Mouse (Mus musculus): ENCODE data around the gene Atg3. TPM values are rescaled to one million over a fixed set of nuclear protein-coding genes. Genes with fewer than 3 reads are reported as not detected.

The Atg3 gene
- total and polyA plus RNA-seq, 2 experiments from 2014 or later: 15.4 to 46.3 TPM

DNA sequence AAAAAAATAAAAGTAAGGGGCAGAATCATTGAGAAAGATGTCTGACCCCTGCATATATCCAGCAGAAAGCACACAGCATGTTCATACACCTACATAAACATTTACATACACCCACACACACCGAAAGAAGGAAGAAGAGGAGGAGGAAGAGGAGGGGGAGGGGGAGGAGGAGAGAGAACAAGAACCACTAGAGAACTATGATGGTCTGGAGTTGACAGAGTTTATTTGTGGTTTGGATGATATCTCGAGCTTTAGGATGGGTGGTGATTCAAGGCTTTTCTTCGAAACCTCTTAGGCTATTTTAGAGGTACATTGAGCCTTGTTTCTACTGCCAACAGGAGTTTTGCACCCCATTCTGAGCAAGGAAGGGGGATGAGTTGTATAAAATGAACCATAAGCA lies 64.2 kb downstream of the Atg3 start:
- ATAC-seq (ENCODE audit: low FRiP score): no peak
- no peaks in the 10 kb centered on the region for H3K36me3 ChIP-seq (ENCODE audit: insufficient read depth, low read length)
- no peak for DNase-seq (ENCODE audit: low spot score)
- H3K9me3 ChIP-seq (ENCODE audit: low read length): no peaks in the 10 kb centered on the region
- no peaks in the 10 kb centered on the region for H3K4me1 ChIP-seq (ENCODE audit: insufficient read depth, low read length)
- no peak overlapping the region for H3K27ac ChIP-seq (ENCODE audit: low read depth, low read length)
- no peaks in the 10 kb centered on the region for H3K27me3 ChIP-seq (ENCODE audit: insufficient read depth, low read length)
- WGBS: 91% methylated on average over 3 of the region's 3 CpGs
- H3K4me2 ChIP-seq (ENCODE audit: low read depth, low read length, poor library complexity, severe bottlenecking): no peak overlapping the region
- H3K4me3 ChIP-seq (ENCODE audit: low read depth, low read length): no peak overlapping the region
- TF ChIP-seq CTCF (IDR thresholded peaks at IDR 0.05): no peak
- H3K9ac ChIP-seq (replicated peaks; ENCODE audit: low read length, poor library complexity, severe bottlenecking): no peak overlapping the region

DNA sequence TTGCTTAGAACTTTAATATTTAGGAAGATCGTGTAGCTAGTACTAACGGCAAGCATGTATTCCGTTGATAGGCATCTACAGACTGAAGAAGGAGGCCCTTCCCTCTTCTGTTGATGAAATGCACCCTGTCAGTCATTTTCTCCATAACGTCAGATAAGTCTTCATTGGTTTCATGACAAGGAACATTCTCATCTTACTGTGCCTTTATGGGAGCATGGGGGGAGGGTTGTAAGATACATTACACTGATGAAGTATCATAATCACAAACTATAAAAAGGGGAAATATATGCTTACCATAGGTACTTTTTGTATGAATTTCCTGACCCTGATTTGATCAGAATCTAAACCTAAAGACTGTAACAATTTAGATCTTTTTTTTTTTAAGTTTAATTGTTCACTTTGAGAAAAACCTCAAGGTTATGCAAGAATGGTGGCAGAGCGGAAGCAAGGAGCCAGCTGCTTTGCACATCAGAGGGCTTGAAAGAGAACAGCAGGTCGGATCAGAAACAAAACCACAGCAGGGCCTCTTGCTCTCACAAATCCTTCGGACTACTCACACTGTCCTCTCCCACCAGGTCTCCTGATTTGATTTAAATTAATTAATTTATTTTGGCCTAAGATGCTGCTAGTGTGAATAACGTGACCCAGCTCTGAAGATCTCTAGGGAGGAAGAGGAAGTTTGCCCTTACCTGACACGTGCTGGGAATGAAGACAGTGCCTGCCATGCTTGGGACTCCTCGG lies 65.2 kb downstream of the Atg3 start, which contains the start of gene Btla:
Gene Btla, plus strand, starts transcription at position 668 of the 741 bp plus-strand sequence.
- H3K4me2 ChIP-seq (ENCODE audit: low read depth, low read length, poor library complexity, severe bottlenecking): no peak within 1 kb of the TSS
- no peaks in the 10 kb centered on the region for H3K9me3 ChIP-seq (ENCODE audit: low read length)
- no peak for TF ChIP-seq CTCF (IDR thresholded peaks at IDR 0.05)
- no peak within 1 kb of the TSS for H3K27ac ChIP-seq (ENCODE audit: low read depth, low read length)
- H3K9ac ChIP-seq (replicated peaks; ENCODE audit: low read length, poor library complexity, severe bottlenecking): no peak within 1 kb of the TSS
- no peaks in the 10 kb centered on the region for H3K36me3 ChIP-seq (ENCODE audit: insufficient read depth, low read length)
- no peaks in the 10 kb centered on the region for H3K27me3 ChIP-seq (ENCODE audit: insufficient read depth, low read length)
- 40% methylated on average over 10 of the region's 10 CpGs for WGBS
- ATAC-seq (ENCODE audit: low FRiP score) (no peak), DNase-seq (ENCODE audit: low spot score) (no peak)
- no peak within 1 kb of the TSS for H3K4me3 ChIP-seq (ENCODE audit: low read depth, low read length)
- H3K4me1 ChIP-seq (ENCODE audit: insufficient read depth, low read length): no peaks in the 10 kb centered on the region

DNA sequence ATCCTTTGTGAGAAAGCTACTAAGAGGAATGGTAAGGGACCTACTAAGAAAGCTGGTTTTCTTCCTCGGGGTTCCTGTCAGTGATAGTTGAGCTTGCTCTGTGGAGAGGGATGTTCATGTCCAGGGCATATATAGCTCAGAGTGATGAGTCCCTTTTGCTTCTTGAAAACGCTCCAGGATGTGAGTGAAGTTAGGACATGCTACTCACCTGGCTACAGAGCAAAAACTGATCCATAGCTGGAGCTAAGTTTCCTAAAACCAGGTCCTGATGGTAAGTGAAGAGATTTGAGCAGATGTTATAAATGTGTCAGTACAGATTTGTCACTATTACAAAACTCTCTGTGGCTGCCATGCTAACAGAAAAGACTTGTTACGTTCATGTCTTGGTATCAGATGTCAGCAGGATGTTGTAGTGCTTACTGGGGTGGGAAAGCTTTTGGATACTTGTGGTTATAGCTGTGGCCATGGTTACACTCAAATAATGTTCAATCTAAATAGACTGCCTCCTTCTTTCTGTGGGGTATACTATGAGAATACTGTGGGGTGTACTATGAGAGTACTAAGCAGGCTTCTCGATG lies 65.9 kb downstream of the Atg3 start:
- DNase-seq (ENCODE audit: low spot score): no peak
- no peak overlapping the region for H3K27ac ChIP-seq (ENCODE audit: low read depth, low read length)

DNA sequence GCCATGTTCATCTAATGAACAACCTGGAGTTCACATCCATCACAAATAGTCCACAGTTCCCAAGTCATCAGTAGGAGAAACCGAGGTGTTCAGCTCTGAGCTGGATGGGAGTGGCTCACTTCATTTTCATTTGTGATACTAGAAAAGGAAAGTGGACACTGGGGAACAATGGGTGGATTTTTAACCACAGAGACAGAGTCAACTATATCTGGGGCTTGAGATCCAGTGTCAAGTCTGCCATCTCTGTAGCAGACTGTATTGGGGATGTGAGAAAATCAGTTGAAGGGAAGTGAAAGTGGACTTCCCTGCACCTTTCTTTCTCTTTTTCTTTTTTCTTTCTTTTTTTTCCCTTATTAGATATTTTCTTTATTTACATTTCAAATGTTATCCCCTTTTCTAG lies 68.4 kb downstream of the Atg3 start:
- ATAC-seq (ENCODE audit: low FRiP score): no peak
- no peak overlapping the region for H3K4me2 ChIP-seq (ENCODE audit: low read depth, low read length, poor library complexity, severe bottlenecking)
- DNase-seq (ENCODE audit: low spot score): no peak
- no peaks in the 10 kb centered on the region for H3K36me3 ChIP-seq (ENCODE audit: insufficient read depth, low read length)
- no peak for TF ChIP-seq CTCF (IDR thresholded peaks at IDR 0.05)
- H3K9ac ChIP-seq (replicated peaks; ENCODE audit: low read length, poor library complexity, severe bottlenecking): no peak overlapping the region
- H3K9me3 ChIP-seq (ENCODE audit: low read length): no peaks in the 10 kb centered on the region
- H3K27me3 ChIP-seq (ENCODE audit: insufficient read depth, low read length): no peaks in the 10 kb centered on the region
- WGBS: 94% methylated on average over 1 of the region's 1 CpGs
- no peak overlapping the region for H3K27ac ChIP-seq (ENCODE audit: low read depth, low read length)
- H3K4me3 ChIP-seq (ENCODE audit: low read depth, low read length): no peak overlapping the region
- H3K4me1 ChIP-seq (ENCODE audit: insufficient read depth, low read length): no peaks in the 10 kb centered on the region

More for the DNA sequence above, 65.9 kb downstream of the Atg3 start:
- no peaks in the 10 kb centered on the region for H3K9me3 ChIP-seq (ENCODE audit: low read length)
- 53% methylated on average over 4 of the region's 4 CpGs for WGBS
- H3K9ac ChIP-seq (replicated peaks; ENCODE audit: low read length, poor library complexity, severe bottlenecking): no peak overlapping the region
- no peak for ATAC-seq (ENCODE audit: low FRiP score)
- H3K4me1 ChIP-seq (ENCODE audit: insufficient read depth, low read length): no peaks in the 10 kb centered on the region
- no peak for TF ChIP-seq CTCF (IDR thresholded peaks at IDR 0.05)
- H3K4me3 ChIP-seq (ENCODE audit: low read depth, low read length): no peak overlapping the region
- no peaks in the 10 kb centered on the region for H3K36me3 ChIP-seq (ENCODE audit: insufficient read depth, low read length)
- no peaks in the 10 kb centered on the region for H3K27me3 ChIP-seq (ENCODE audit: insufficient read depth, low read length)
- H3K4me2 ChIP-seq (ENCODE audit: low read depth, low read length, poor library complexity, severe bottlenecking): no peak overlapping the region

DNA sequence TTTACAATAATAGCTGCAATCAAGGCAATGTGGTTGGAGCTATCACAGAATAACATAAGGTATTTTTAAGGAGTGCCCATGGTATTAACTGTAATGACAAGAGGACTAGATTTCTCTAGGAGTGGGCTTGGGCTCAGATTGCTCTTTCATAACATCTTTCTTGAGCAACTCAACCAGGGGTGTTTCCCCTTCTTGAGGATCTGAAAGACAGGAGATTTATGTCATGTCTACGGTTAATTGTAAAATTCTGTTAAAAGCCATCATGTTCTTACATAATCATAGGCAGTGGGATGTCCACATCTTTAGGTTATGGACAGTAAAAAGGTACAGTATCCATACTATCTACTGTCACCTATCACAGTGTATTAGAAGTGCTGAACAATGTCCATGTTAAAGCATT lies 72.7 kb downstream of the Atg3 start:
- no peak for DNase-seq (ENCODE audit: low spot score)
- H3K27ac ChIP-seq (ENCODE audit: low read depth, low read length): no peak overlapping the region
- H3K36me3 ChIP-seq (ENCODE audit: insufficient read depth, low read length): no peaks in the 10 kb centered on the region
- H3K4me1 ChIP-seq (ENCODE audit: insufficient read depth, low read length): no peaks in the 10 kb centered on the region
- 91% methylated on average over 1 of the region's 1 CpGs for WGBS
- H3K9ac ChIP-seq (replicated peaks; ENCODE audit: low read length, poor library complexity, severe bottlenecking): no peak overlapping the region
- H3K4me3 ChIP-seq (ENCODE audit: low read depth, low read length): no peak overlapping the region
- H3K4me2 ChIP-seq (ENCODE audit: low read depth, low read length, poor library complexity, severe bottlenecking): no peak overlapping the region
- no peak for ATAC-seq (ENCODE audit: low FRiP score)
- H3K9me3 ChIP-seq (ENCODE audit: low read length): no peaks in the 10 kb centered on the region
- H3K27me3 ChIP-seq (ENCODE audit: insufficient read depth, low read length): no peaks in the 10 kb centered on the region
- TF ChIP-seq CTCF (IDR thresholded peaks at IDR 0.05): no peak

DNA sequence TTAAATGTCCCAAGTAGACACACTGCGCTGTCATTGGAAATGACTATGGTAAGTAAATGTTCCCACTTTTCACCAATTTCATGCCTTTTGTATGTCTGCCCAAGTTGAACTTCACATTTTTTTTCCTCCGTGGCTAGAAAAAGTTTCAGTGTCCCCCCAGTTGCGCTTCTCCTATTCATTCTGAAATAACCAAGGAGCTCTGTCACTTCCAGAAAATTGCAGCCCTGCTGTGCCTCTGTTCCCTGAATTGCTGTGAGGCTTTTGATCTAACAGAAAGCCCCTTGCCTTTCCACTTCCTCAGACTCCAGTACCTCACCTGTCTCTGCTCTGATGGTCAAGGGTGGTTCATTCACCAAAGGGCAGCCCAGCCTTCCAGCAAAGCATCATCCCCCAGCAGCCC lies 74.4 kb downstream of the Atg3 start:
- TF ChIP-seq CTCF (IDR thresholded peaks at IDR 0.05): no peak
- Histone ChIP-seq H3K27ac (ENCODE audit: low read depth, low read length) (no peak overlapping the region), H3K4me3 (ENCODE audit: low read depth, low read length) (no peak overlapping the region), H3K4me2 (ENCODE audit: low read depth, low read length, poor library complexity, severe bottlenecking) (no peak overlapping the region), H3K9ac (replicated peaks; ENCODE audit: low read length, poor library complexity, severe bottlenecking) (no peak overlapping the region), H3K9me3 (ENCODE audit: low read length) (no peaks in the 10 kb centered on the region), H3K4me1 (ENCODE audit: insufficient read depth, low read length) (no peaks in the 10 kb centered on the region), H3K36me3 (ENCODE audit: insufficient read depth, low read length) (no peaks in the 10 kb centered on the region), H3K27me3 (ENCODE audit: insufficient read depth, low read length) (no peaks in the 10 kb centered on the region)
- DNase-seq (ENCODE audit: low spot score) (no peak), ATAC-seq (ENCODE audit: low FRiP score) (no peak)
- 51% methylated on average over 3 of the region's 3 CpGs for WGBS

Other genes starting within 250 kb of the Atg3 start
- not detected in 2 replicates for gene Cd200r3, start 215.1 kb upstream of the Atg3 start, total RNA-seq (2014; rRNA removed)
- gene Cd200r3, start 215.1 kb upstream of the Atg3 start, polyA plus RNA-seq (2015; fragmentation: Nextera tagmentation; extraction: Ambion mirVana): not detected in 2 replicates
- 5.5 and 6.3 TPM in 2 replicates for gene Ccdc80, start 65.4 kb upstream of the Atg3 start, total RNA-seq (2014; rRNA removed)
- 9.2 and 9.5 TPM in 2 replicates for gene Ccdc80, start 65.4 kb upstream of the Atg3 start, polyA plus RNA-seq (2015; fragmentation: Nextera tagmentation; extraction: Ambion mirVana)
- gene Slc35a5, start 79 bp upstream of the Atg3 start, total RNA-seq (2014; rRNA removed): 31.4 and 35.0 TPM in 2 replicates
- gene Slc35a5, start 79 bp upstream of the Atg3 start, polyA plus RNA-seq (2015; fragmentation: Nextera tagmentation; extraction: Ambion mirVana): 30.3 and 34.2 TPM in 2 replicates
- 0.52 TPM in 1 of 2 replicates, not detected in the other for gene Btla, start 65.5 kb downstream of the Atg3 start, total RNA-seq (2014; rRNA removed)
- gene Btla, start 65.5 kb downstream of the Atg3 start, polyA plus RNA-seq (2015; fragmentation: Nextera tagmentation; extraction: Ambion mirVana): 0.12 and 0.21 TPM in 2 replicates